Mouse (Mus musculus): Measurements from ENCODE around the gene Elof1.

- no peak for TF ChIP-seq CTCF (IDR thresholded peaks at IDR 0.05; ENCODE audit: low read depth)
- TF ChIP-seq EP300 (IDR thresholded peaks at IDR 0.05; ENCODE audit: low read depth): no peak
Measured at GRCm38 (mm10) chr9:22067195-22067594, 49.8 kb downstream of the Elof1 start.
